Mouse (Mus musculus): Measurements from ENCODE around the gene Zfp974. TPM values are rescaled to one million over a fixed set of nuclear protein-coding genes. Genes with fewer than 3 reads are reported as not detected.

The Zfp974 gene
- polyA plus RNA-seq, 1 experiment, result 1.7 TPM

DNA sequence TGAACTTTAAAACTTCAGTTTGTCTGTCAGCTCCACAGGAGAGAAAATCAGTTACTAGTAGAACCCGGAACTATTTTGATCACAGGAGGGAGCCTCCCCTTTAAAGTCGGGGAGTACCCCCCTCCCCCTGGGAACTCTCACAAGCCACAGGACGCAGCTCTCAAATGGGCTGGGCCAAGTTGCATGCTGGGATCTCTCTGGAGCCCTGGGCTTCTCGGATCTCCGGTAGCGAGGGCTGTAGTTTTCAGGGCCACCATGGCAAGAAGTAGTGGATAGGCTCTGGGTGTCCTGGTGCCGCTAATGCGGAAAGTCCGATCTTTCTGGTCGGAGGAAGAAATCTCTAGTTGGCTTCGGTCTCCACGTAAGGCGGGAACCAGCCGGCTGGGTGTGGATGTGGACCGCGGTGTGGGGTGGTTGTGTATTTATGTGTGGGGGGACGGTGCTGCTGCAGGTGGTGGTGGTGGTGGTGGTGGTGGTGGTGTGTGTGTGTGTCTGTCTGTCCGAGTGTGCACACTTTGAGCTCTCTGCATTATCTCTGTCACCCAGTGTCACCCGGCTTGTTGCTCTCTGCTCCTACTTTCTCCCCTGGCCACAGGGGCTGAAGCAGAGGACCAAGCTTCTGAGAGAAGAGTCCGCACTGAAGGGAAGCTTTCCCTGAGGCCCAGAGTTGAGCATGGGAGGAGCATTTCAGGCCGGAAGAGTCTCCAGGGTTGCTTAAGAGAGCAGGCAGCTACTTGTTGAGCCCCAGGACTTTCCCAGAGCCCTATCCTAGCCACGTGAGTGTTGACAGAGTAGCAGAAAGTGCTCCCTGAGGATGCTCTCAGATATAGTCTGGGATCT is 68.6 kb downstream of the Zfp974 start:
- Histone ChIP-seq H3K4me1 (ENCODE audit: control insufficient read depth, insufficient read depth, low read length) (peaks cover 5% of the 10 kb centered on the region), H3K4me3 (replicated peaks; ENCODE audit: extremely low read depth, low read depth, low read length) (peak overlapping the region; percentile 72)
- WGBS, result under 1% methylated on average over 22 of the region's 22 CpGs
- no peak for TF ChIP-seq CTCF (IDR thresholded peaks at IDR 0.05; ENCODE audit: insufficient read depth, low read length)
- peak; percentile 77; the same call in 1 of the 2 replicates for TF ChIP-seq POLR2A (IDR thresholded peaks at IDR 0.05; ENCODE audit: borderline replicate concordance, extremely low read depth, low read depth, low read length)
- DNase-seq, result peak; percentile 73

DNA sequence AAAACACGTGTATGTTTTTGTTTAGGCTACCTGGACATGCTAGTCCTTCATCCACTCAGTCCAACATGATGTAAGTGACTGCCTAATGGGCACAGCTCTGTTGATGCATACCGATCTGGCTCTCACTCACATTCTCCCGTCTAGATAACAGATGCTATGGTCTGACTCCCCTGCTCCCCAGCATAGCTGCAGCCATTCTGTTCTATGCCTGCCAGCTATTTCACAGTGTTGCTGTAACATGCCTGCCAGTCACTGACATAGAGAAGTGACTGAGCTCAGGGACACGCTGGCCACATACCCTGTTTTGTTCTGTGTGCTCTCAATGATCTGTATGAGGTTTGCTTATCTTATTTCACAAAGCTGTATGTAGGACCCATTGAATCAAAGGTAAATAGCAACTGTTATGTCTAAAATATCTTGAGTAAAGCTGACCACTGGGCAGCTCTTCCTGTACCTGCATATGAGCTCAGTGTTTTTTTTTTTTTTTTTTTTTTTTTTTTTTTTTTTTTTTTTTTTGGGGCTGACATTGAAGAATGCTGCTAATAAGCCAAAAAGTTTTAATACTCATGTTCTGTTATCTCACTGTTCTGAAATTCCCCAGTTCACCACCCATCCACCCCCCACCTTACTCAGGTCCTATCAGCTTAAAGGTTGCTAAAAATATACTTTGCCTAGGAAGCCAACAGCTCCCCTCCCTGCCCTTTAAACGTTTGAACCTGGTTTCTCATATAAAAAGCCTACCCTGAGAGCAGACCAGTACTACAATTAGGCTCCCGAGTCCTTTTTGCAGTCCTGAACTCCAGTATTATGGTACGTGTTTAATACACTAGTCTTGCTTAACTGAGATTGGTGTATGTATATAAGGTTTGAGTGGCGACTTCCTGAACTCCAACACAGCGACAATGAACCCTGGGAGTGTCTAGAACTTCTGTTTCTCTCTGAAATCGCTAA is 69.7 kb downstream of the Zfp974 start:
- TF ChIP-seq POLR2A (IDR thresholded peaks at IDR 0.05; ENCODE audit: borderline replicate concordance, extremely low read depth, low read depth, low read length), result no peak
- no peak for TF ChIP-seq CTCF (IDR thresholded peaks at IDR 0.05; ENCODE audit: insufficient read depth, low read length)
- H3K4me1 ChIP-seq (ENCODE audit: control insufficient read depth, insufficient read depth, low read length), result peaks cover 5% of the 10 kb centered on the region
- H3K4me3 ChIP-seq (replicated peaks; ENCODE audit: extremely low read depth, low read depth, low read length), result peak overlapping the region; percentile 72
- 18% methylated on average over 10 of the region's 10 CpGs for WGBS
- DNase-seq, result no peak

Other genes starting within 250 kb of the Zfp974 start
- gene Zfp607b, start 240.1 kb downstream of the Zfp974 start, polyA plus RNA-seq (2012; rRNA removed), result 0.36 and 1.5 TPM in 2 replicates
- gene Zfp60, start 198.1 kb downstream of the Zfp974 start, polyA plus RNA-seq (2012; rRNA removed), result 1.2 and 1.9 TPM in 2 replicates
- 0.55 and 1.1 TPM in 2 replicates for gene Zfp626, start 122.3 kb downstream of the Zfp974 start, polyA plus RNA-seq (2012; rRNA removed)
- 0.54 and 1.1 TPM in 2 replicates for gene Zfp59, start 90.9 kb downstream of the Zfp974 start, polyA plus RNA-seq (2012; rRNA removed)
- 0.72 and 1.7 TPM in 2 replicates for gene Zfp607a, start 71.9 kb downstream of the Zfp974 start, polyA plus RNA-seq (2012; rRNA removed)
- 1.3 and 2.0 TPM in 2 replicates for gene Zfp780b, start 49.7 kb upstream of the Zfp974 start, polyA plus RNA-seq (2012; rRNA removed)
- 0.18 and 0.31 TPM in 2 replicates for gene Zfp850, start 84.7 kb upstream of the Zfp974 start, polyA plus RNA-seq (2012; rRNA removed)
- 67.7 and 86.4 TPM in 2 replicates for gene Psmc4, start 120.6 kb upstream of the Zfp974 start, polyA plus RNA-seq (2012; rRNA removed)
- gene Fcgbp, start 141.8 kb upstream of the Zfp974 start, polyA plus RNA-seq (2012; rRNA removed), result 7.5 and 19.2 TPM in 2 replicates
- gene 9530053A07Rik, start 200.0 kb upstream of the Zfp974 start, polyA plus RNA-seq (2012; rRNA removed), result 0.45 and 0.63 TPM in 2 replicates
- gene Fbl, start 240.2 kb upstream of the Zfp974 start, polyA plus RNA-seq (2012; rRNA removed), result 32.4 and 40.9 TPM in 2 replicates